Mouse (Mus musculus): ENCODE measurements around the gene Eif5a. TPM values are rescaled to one million over a fixed set of nuclear protein-coding genes. Genes with fewer than 3 reads are reported as not detected.
"Not testable (repeated sequence)": the region's sequence is repeated elsewhere in the genome, so short reads cannot be mapped to it uniquely, and the experiment has no call there.

Gene Eif5a
- total and polyA plus RNA-seq, 2 experiments from 2014 or later, result 491 to 1,160 TPM

GRCm38 (mm10) chr11:69934169-69934568 lies 12.4 kb upstream of the Eif5a start:
- Histone ChIP-seq H3K4me3 (ENCODE audit: low read length) (no peak overlapping the region; the same call in 1 of the 2 replicates), H3K4me1 (ENCODE audit: insufficient read depth, low read length) (peaks cover 16% of the 10 kb centered on the region; the same call in 1 of the 2 replicates), H3K27me3 (ENCODE audit: insufficient read depth, low read length) (peaks cover 6% of the 10 kb centered on the region; the same call in 1 of the 2 replicates), H3K27ac (no peak overlapping the region), H3K9me3 (ENCODE audit: low read length) (no peaks in the 10 kb centered on the region), H3K9ac (replicated peaks; ENCODE audit: low read length) (no peak overlapping the region), H3K36me3 (ENCODE audit: insufficient read depth, low read length) (no peaks in the 10 kb centered on the region), H3K4me2 (ENCODE audit: low read depth, low read length) (peak overlapping the region; percentile 29; the same call in 1 of the 2 replicates)
- ATAC-seq, result peak; percentile 64
- TF ChIP-seq CTCF (IDR thresholded peaks at IDR 0.05; ENCODE audit: low read depth), result peak; percentile 94
- peak; percentile 91 for DNase-seq (ENCODE audit: low spot score)
- under 1% methylated on average over 18 of the region's 18 CpGs for WGBS

- H3K4me2 ChIP-seq (ENCODE audit: low read depth, low read length), result no peak overlapping the region
- no peaks in the 10 kb centered on the region for H3K9me3 ChIP-seq (ENCODE audit: low read length)
- H3K9ac ChIP-seq (replicated peaks; ENCODE audit: low read length), result no peak overlapping the region
- no peaks in the 10 kb centered on the region for H3K36me3 ChIP-seq (ENCODE audit: insufficient read depth, low read length)
- H3K27ac ChIP-seq, result no peak overlapping the region
- DNase-seq (ENCODE audit: low spot score) (no peak), ATAC-seq (no peak)
- WGBS, result 70% methylated on average over 4 of the region's 4 CpGs
- TF ChIP-seq CTCF (IDR thresholded peaks at IDR 0.05; ENCODE audit: low read depth), result no peak
- H3K4me3 ChIP-seq (ENCODE audit: low read length), result no peak overlapping the region
- peaks cover 6% of the 10 kb centered on the region; the same call in 1 of the 2 replicates for H3K27me3 ChIP-seq (ENCODE audit: insufficient read depth, low read length)
- peaks cover 16% of the 10 kb centered on the region; the same call in 1 of the 2 replicates for H3K4me1 ChIP-seq (ENCODE audit: insufficient read depth, low read length)
Measured at GRCm38 (mm10) chr11:69933066-69933465, 11.3 kb upstream of the Eif5a start.

- DNase-seq (ENCODE audit: low spot score) (peak; percentile 37), ATAC-seq (no peak)
- Histone ChIP-seq H3K4me1 (ENCODE audit: insufficient read depth, low read length) (peaks cover 16% of the 10 kb centered on the region; the same call in 1 of the 2 replicates), H3K9me3 (ENCODE audit: low read length) (no peaks in the 10 kb centered on the region), H3K36me3 (ENCODE audit: insufficient read depth, low read length) (no peaks in the 10 kb centered on the region), H3K27me3 (ENCODE audit: insufficient read depth, low read length) (peaks cover 6% of the 10 kb centered on the region; the same call in 1 of the 2 replicates), H3K4me2 (ENCODE audit: low read depth, low read length) (no peak overlapping the region), H3K4me3 (ENCODE audit: low read length) (no peak overlapping the region), H3K9ac (replicated peaks; ENCODE audit: low read length) (no peak overlapping the region), H3K27ac (no peak overlapping the region)
- WGBS, result 48% methylated on average over 3 of the region's 3 CpGs
- TF ChIP-seq CTCF (IDR thresholded peaks at IDR 0.05; ENCODE audit: low read depth), result peak; percentile 22
Measured at GRCm38 (mm10) chr11:69932254-69932653, 10.5 kb upstream of the Eif5a start.

GRCm38 (mm10) chr11:69931769-69932168 lies 10.0 kb upstream of the Eif5a start:
- Histone ChIP-seq H3K4me3 (ENCODE audit: low read length) (no peak overlapping the region), H3K9me3 (ENCODE audit: low read length) (no peaks in the 10 kb centered on the region), H3K4me2 (ENCODE audit: low read depth, low read length) (no peak overlapping the region), H3K27ac (no peak overlapping the region), H3K36me3 (ENCODE audit: insufficient read depth, low read length) (no peaks in the 10 kb centered on the region), H3K4me1 (ENCODE audit: insufficient read depth, low read length) (peaks cover 14% of the 10 kb centered on the region; the same call in 1 of the 2 replicates), H3K9ac (replicated peaks; ENCODE audit: low read length) (no peak overlapping the region), H3K27me3 (ENCODE audit: insufficient read depth, low read length) (peaks cover 6% of the 10 kb centered on the region; the same call in 1 of the 2 replicates)
- no peak for TF ChIP-seq CTCF (IDR thresholded peaks at IDR 0.05; ENCODE audit: low read depth)
- DNase-seq (ENCODE audit: low spot score), result no peak
- 74% methylated on average over 8 of the region's 8 CpGs for WGBS
- no peak for ATAC-seq

- Histone ChIP-seq H3K9me3 (ENCODE audit: low read length) (no peaks in the 10 kb centered on the region), H3K27ac (no peak overlapping the region), H3K4me1 (ENCODE audit: insufficient read depth, low read length) (peaks cover 7% of the 10 kb centered on the region; the same call in 1 of the 2 replicates), H3K27me3 (ENCODE audit: insufficient read depth, low read length) (peaks cover 6% of the 10 kb centered on the region; the same call in 1 of the 2 replicates), H3K4me3 (ENCODE audit: low read length) (no peak overlapping the region), H3K9ac (replicated peaks; ENCODE audit: low read length) (no peak overlapping the region), H3K4me2 (ENCODE audit: low read depth, low read length) (no peak overlapping the region), H3K36me3 (ENCODE audit: insufficient read depth, low read length) (no peaks in the 10 kb centered on the region)
- ATAC-seq (no peak), DNase-seq (ENCODE audit: low spot score) (no peak)
- no peak for TF ChIP-seq CTCF (IDR thresholded peaks at IDR 0.05; ENCODE audit: low read depth)
- WGBS, result 69% methylated on average over 3 of the region's 3 CpGs
Measured at GRCm38 (mm10) chr11:69930967-69931537, 9.3 kb upstream of the Eif5a start.

- not testable (repeated sequence) for H3K4me1 ChIP-seq (ENCODE audit: insufficient read depth, low read length); DNase-seq (ENCODE audit: low spot score); H3K27ac ChIP-seq; H3K4me3 ChIP-seq (ENCODE audit: low read length); H3K4me2 ChIP-seq (ENCODE audit: low read depth, low read length); ATAC-seq; H3K36me3 ChIP-seq (ENCODE audit: insufficient read depth, low read length); H3K9me3 ChIP-seq (ENCODE audit: low read length); H3K27me3 ChIP-seq (ENCODE audit: insufficient read depth, low read length); H3K9ac ChIP-seq (replicated peaks; ENCODE audit: low read length)
- WGBS, result 90% methylated on average over 8 of the region's 8 CpGs
Measured at GRCm38 (mm10) chr11:69930176-69930575, 8.4 kb upstream of the Eif5a start.

- Histone ChIP-seq H3K4me1 (ENCODE audit: insufficient read depth, low read length) (no peaks in the 10 kb centered on the region), H3K9ac (replicated peaks; ENCODE audit: low read length) (no peak overlapping the region), H3K36me3 (ENCODE audit: insufficient read depth, low read length) (no peaks in the 10 kb centered on the region), H3K27ac (no peak overlapping the region), H3K4me2 (ENCODE audit: low read depth, low read length) (no peak overlapping the region), H3K27me3 (ENCODE audit: insufficient read depth, low read length) (0 out of 2 replicates have a peak, but pooled peaks cover under 1% of the 10 kb centered on the region), H3K9me3 (ENCODE audit: low read length) (no peaks in the 10 kb centered on the region), H3K4me3 (ENCODE audit: low read length) (no peak overlapping the region)
- ATAC-seq, result no peak
- TF ChIP-seq CTCF (IDR thresholded peaks at IDR 0.05; ENCODE audit: low read depth), result no peak
- DNase-seq (ENCODE audit: low spot score), result no peak
- WGBS, result 86% methylated on average over 4 of the region's 4 CpGs
Measured at GRCm38 (mm10) chr11:69929712-69930111, 8.0 kb upstream of the Eif5a start.

Measured in hindbrain, postnatal 0 days (tissue).